Mouse (Mus musculus): ENCODE data around the gene Sppl3. TPM values are rescaled to one million over a fixed set of nuclear protein-coding genes. Genes with fewer than 3 reads are reported as not detected.

The Sppl3 gene
- total RNA-seq, 1 experiment = 56.1 TPM

- Histone ChIP-seq H3K36me3 (ENCODE audit: control insufficient read depth, insufficient read depth, low read length, poor library complexity, severe bottlenecking) (no peaks in the 10 kb centered on the region), H3K27ac (ENCODE audit: insufficient read depth, low read depth, low read length, poor library complexity, severe bottlenecking) (no peak overlapping the region)
- no peak for DNase-seq (ENCODE audit: low read depth, low spot score)
These were observed 9.5 kb upstream of the Sppl3 start for GRCm38 (mm10) chr5:115001464-115001863.

DNA sequence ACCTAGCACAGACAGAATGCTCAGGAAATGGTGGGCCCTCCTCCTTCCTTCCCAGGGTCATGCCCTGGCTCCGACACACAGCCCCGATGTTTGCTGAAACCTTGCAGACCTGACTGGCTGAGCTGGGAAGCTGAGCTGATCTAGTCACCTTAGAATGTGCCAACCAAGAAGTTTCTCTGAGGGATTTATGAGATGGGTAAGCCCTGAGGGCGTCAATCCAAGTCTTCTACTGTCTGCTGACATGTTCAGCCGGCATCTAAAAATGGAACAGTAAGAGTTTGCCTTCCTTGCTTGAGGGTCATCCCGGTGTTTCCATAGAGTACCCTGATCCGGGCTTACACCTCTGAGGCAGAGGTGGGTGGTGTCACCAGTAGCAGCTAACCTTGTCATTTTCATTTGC, 8.2 kb upstream of the Sppl3 start:
- in situ Hi-C loops (cut with MboI; ENCODE audit: low sequenced_read_pairs in 2 of 2, unreplicated experiment in 2 of 2) = no loop called here

More at GRCm38 (mm10) chr5:115001464-115001863, 9.5 kb upstream of the Sppl3 start:
- Histone ChIP-seq H3K4me1 (ENCODE audit: control insufficient read depth in 2 of 2, insufficient read depth in 2 of 2, low read length in 2 of 2, poor library complexity in 1 of 2) (peaks cover 3 to 9% of the 10 kb centered on the region in 2 experiments; a peak in 1 of 4 replicates), H3K4me3 (ENCODE audit: insufficient read depth in 1 of 2, low read depth in 1 of 2, low read length in 2 of 2, poor library complexity in 1 of 2, severe bottlenecking in 1 of 2) (no peak overlapping the region), H3K9me3 (ENCODE audit: control insufficient read depth, insufficient read depth, low read depth, low read length) (no peaks in the 10 kb centered on the region), H3K9ac (ENCODE audit: insufficient read depth, low read depth, low read length, poor library complexity, severe bottlenecking) (no peak overlapping the region)
- in situ Hi-C loops (cut with MboI; ENCODE audit: low sequenced_read_pairs in 2 of 2, unreplicated experiment in 2 of 2) = no loop called here
- TF ChIP-seq HCFC1 (IDR thresholded peaks at IDR 0.05; ENCODE audit: borderline replicate concordance, insufficient read depth, low read length) = no peak
- no peak for TF ChIP-seq CHD2 (IDR thresholded peaks at IDR 0.05; ENCODE audit: low read depth, low read length)
- no peak for TF ChIP-seq MAFK (IDR thresholded peaks at IDR 0.05; ENCODE audit: insufficient read depth, low read depth, low read length)
- no peak for TF ChIP-seq ZNF384 (IDR thresholded peaks at IDR 0.05; ENCODE audit: low read depth, low read length)
- no peak for TF ChIP-seq ZC3H11A (IDR thresholded peaks at IDR 0.05; ENCODE audit: borderline replicate concordance, low read depth, low read length)

GRCm38 (mm10) chr5:115003224-115003873, 7.6 kb upstream of the Sppl3 start:
- no peaks in the 10 kb centered on the region for H3K9me3 ChIP-seq (ENCODE audit: control insufficient read depth, insufficient read depth, low read depth, low read length)
- in situ Hi-C loops (cut with MboI; ENCODE audit: low sequenced_read_pairs in 2 of 2, unreplicated experiment in 2 of 2) = no loop called here
- H3K4me1 ChIP-seq (ENCODE audit: control insufficient read depth in 2 of 2, insufficient read depth in 2 of 2, low read length in 2 of 2, poor library complexity in 1 of 2) = peaks cover 0 to 13% of the 10 kb centered on the region in 2 experiments; a peak in 2 of 4 replicates
- TF ChIP-seq ZC3H11A (IDR thresholded peaks at IDR 0.05; ENCODE audit: borderline replicate concordance, low read depth, low read length) (no peak), HCFC1 (IDR thresholded peaks at IDR 0.05; ENCODE audit: borderline replicate concordance, insufficient read depth, low read length) (no peak), ZNF384 (IDR thresholded peaks at IDR 0.05; ENCODE audit: low read depth, low read length) (no peak), CHD2 (IDR thresholded peaks at IDR 0.05; ENCODE audit: low read depth, low read length) (no peak), MAFK (IDR thresholded peaks at IDR 0.05; ENCODE audit: insufficient read depth, low read depth, low read length) (no peak)
- DNase-seq (ENCODE audit: low read depth, low spot score) = no peak
- H3K9ac ChIP-seq (ENCODE audit: insufficient read depth, low read depth, low read length, poor library complexity, severe bottlenecking) = no peak overlapping the region
- H3K4me3 ChIP-seq (ENCODE audit: insufficient read depth in 1 of 2, low read depth in 1 of 2, low read length in 2 of 2, poor library complexity in 1 of 2, severe bottlenecking in 1 of 2) = no peak overlapping the region
- no peaks in the 10 kb centered on the region for H3K36me3 ChIP-seq (ENCODE audit: control insufficient read depth, insufficient read depth, low read length, poor library complexity, severe bottlenecking)
- H3K27ac ChIP-seq (ENCODE audit: insufficient read depth, low read depth, low read length, poor library complexity, severe bottlenecking) = no peak overlapping the region

More for the DNA sequence above, 8.2 kb upstream of the Sppl3 start:
- Histone ChIP-seq H3K4me1 (ENCODE audit: control insufficient read depth in 2 of 2, insufficient read depth in 2 of 2, low read length in 2 of 2, poor library complexity in 1 of 2) (peaks cover 3 to 10% of the 10 kb centered on the region in 2 experiments; a peak in 2 of 4 replicates), H3K27ac (ENCODE audit: insufficient read depth, low read depth, low read length, poor library complexity, severe bottlenecking) (no peak overlapping the region), H3K9ac (ENCODE audit: insufficient read depth, low read depth, low read length, poor library complexity, severe bottlenecking) (no peak overlapping the region), H3K4me3 (ENCODE audit: insufficient read depth in 1 of 2, low read depth in 1 of 2, low read length in 2 of 2, poor library complexity in 1 of 2, severe bottlenecking in 1 of 2) (no peak overlapping the region), H3K36me3 (ENCODE audit: control insufficient read depth, insufficient read depth, low read length, poor library complexity, severe bottlenecking) (no peaks in the 10 kb centered on the region), H3K9me3 (ENCODE audit: control insufficient read depth, insufficient read depth, low read depth, low read length) (no peaks in the 10 kb centered on the region)
- no peak for TF ChIP-seq ZC3H11A (IDR thresholded peaks at IDR 0.05; ENCODE audit: borderline replicate concordance, low read depth, low read length)
- TF ChIP-seq HCFC1 (IDR thresholded peaks at IDR 0.05; ENCODE audit: borderline replicate concordance, insufficient read depth, low read length) = no peak
- no peak for TF ChIP-seq ZNF384 (IDR thresholded peaks at IDR 0.05; ENCODE audit: low read depth, low read length)
- TF ChIP-seq CHD2 (IDR thresholded peaks at IDR 0.05; ENCODE audit: low read depth, low read length) = no peak
- TF ChIP-seq MAFK (IDR thresholded peaks at IDR 0.05; ENCODE audit: insufficient read depth, low read depth, low read length) = no peak
- no peak for DNase-seq (ENCODE audit: low read depth, low spot score)

- in situ Hi-C loops (cut with MboI; ENCODE audit: low sequenced_read_pairs in 2 of 2, unreplicated experiment in 2 of 2) = no loop called here
- Histone ChIP-seq H3K9ac (ENCODE audit: insufficient read depth, low read depth, low read length, poor library complexity, severe bottlenecking) (no peak overlapping the region), H3K27ac (ENCODE audit: insufficient read depth, low read depth, low read length, poor library complexity, severe bottlenecking) (no peak overlapping the region), H3K9me3 (ENCODE audit: control insufficient read depth, insufficient read depth, low read depth, low read length) (no peaks in the 10 kb centered on the region), H3K36me3 (ENCODE audit: control insufficient read depth, insufficient read depth, low read length, poor library complexity, severe bottlenecking) (no peaks in the 10 kb centered on the region), H3K4me1 (ENCODE audit: control insufficient read depth in 2 of 2, insufficient read depth in 2 of 2, low read length in 2 of 2, poor library complexity in 1 of 2) (peaks cover 3 to 12% of the 10 kb centered on the region in 2 experiments; a peak in 3 of 4 replicates), H3K4me3 (ENCODE audit: insufficient read depth in 1 of 2, low read depth in 1 of 2, low read length in 2 of 2, poor library complexity in 1 of 2, severe bottlenecking in 1 of 2) (no peak overlapping the region)
- DNase-seq (ENCODE audit: low read depth, low spot score) = no peak
- TF ChIP-seq CHD2 (IDR thresholded peaks at IDR 0.05; ENCODE audit: low read depth, low read length) (no peak), MAFK (IDR thresholded peaks at IDR 0.05; ENCODE audit: insufficient read depth, low read depth, low read length) (no peak), ZNF384 (IDR thresholded peaks at IDR 0.05; ENCODE audit: low read depth, low read length) (no peak), HCFC1 (IDR thresholded peaks at IDR 0.05; ENCODE audit: borderline replicate concordance, insufficient read depth, low read length) (no peak), ZC3H11A (IDR thresholded peaks at IDR 0.05; ENCODE audit: borderline replicate concordance, low read depth, low read length) (no peak)
These were observed 3.2 kb upstream of the Sppl3 start for GRCm38 (mm10) chr5:115007768-115008167.
